Mouse (Mus musculus): ENCODE measurements around the gene Gm45808.
A peak's percentile ranks its signal among the peaks of the same experiment; 100 is the strongest.

Gene Gm45808

GRCm38 (mm10) chr7:45449974-45450373 lies 36.6 kb downstream of the Gm45808 start:
- no peak for DNase-seq (ENCODE audit: low spot score in 2 of 2)

DNA sequence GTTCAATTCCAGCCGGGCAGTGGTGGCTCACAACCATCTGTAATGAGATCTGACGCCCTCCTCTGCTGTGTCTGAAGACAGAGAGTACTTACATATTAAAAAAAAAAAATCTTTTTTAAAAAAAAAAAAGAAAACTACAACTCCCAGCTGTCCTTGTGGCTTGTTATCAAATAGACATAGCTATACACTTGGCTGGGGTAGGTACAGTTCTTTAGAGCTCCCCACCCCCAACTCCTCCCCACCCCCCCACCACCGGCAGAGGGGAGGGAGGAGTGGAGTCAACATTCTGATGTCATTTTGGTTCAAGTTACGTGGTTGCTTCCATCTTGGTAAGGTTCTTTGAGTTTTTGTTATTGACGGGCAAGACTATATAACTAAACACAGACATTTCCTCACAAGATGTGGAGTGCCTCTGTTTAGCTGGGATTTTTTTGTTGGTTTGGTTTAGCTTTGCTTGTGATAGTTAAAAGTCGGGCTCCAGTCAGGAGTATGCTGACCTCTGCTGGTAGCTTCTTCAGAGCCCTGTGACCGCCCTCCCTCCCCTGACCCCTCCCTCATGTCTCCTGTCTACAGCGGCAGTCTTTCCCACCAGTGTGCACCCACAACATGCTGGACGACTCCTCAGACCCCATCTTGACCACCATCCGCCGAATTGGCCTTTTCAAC lies 39.2 kb downstream of the Gm45808 start:
- DNase-seq (ENCODE audit: low spot score in 2 of 2), result no peak

- DNase-seq (ENCODE audit: low spot score in 2 of 2), result no peak
Measured at GRCm38 (mm10) chr7:45446589-45446988, 40.0 kb downstream of the Gm45808 start.

- no peak for DNase-seq (ENCODE audit: low spot score in 2 of 2)
Measured at GRCm38 (mm10) chr7:45443526-45444420, 42.8 kb downstream of the Gm45808 start.

DNA sequence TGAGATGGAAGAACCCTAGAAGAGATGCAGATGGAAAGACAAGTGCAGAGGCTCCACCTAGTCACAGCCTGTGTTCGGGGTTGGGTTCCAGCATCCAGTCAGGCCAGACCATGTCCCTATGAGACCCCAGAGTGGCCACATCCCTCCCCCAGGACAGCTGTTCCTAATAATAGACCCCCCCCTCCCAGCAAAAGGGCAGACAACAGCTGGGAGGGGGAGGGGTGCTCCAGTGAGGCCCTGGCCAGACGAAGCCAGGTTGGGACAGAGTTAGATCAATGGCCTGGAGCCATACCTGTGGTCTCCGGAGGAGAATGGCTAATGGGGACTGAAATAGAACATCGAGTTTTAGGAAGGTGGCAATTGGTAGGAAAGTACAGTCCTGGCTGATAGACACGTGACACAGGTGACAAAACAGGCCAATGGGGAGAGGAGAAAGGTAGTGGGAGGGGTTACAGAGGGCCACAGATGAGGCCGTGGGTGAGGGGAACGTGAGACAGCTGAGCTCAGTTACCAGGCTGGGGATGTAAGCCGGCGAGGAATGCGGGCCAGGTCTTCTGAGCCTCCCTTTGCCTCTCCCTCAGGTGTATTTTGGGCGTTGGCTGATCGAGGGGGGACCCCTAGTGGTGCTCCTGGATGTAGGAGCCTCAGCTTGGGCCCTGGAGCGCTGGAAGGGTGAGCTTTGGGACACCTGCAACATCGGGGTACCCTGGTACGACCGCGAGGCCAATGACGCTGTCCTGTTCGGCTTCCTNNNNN lies 48.9 kb downstream of the Gm45808 start, which contains the start of gene Ruvbl2:
TSS of gene Ruvbl2 (minus strand) at position 576 of the 756 bp plus-strand sequence.
- no peak for DNase-seq (ENCODE audit: low spot score in 2 of 2)

DNA sequence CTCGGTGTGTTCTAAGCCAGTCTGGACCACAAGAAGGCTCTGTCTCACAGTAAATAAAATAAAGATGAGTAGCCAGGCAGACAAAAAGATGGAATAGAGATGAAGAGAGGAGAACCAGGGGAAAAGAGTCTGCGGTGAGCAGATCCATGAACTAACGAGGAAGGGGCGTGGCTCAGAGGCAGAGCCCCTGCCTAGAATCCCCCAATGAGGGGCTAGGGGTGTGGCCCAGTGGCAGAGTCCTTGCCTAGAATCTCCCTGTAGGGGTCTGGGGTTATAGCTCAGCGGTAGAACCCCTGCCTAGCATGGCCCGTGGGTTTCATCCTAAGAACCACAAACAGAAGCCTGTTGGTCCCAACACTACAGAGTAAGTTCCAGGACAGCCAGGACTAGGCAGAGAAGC lies 49.6 kb downstream of the Gm45808 start:
- DNase-seq (ENCODE audit: low spot score in 2 of 2), result no peak

DNA sequence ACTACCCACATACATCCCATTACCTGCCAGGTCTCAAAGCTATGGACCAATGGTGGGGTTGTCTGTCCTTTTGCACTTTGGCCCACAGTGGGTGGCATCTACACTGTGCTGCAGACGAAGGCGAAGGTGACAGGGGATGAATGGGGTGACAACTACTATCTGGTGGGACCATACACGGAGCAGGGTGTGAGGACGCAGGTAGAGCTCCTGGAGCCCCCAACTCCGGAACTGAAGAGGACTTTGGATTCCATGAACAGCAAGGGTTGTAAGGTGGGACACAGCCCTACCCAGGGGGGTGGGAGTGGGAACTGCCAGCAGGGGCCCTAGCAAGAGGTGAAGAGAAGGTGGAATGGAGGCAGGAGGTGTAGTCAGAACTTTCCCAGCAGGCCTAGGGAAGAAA lies 50.2 kb downstream of the Gm45808 start:
- no peak for DNase-seq (ENCODE audit: low spot score in 2 of 2)

GRCm38 (mm10) chr7:45435038-45435437 lies 51.6 kb downstream of the Gm45808 start:
- no peak for DNase-seq (ENCODE audit: low spot score in 2 of 2)

GRCm38 (mm10) chr7:45434203-45435015 lies 52.2 kb downstream of the Gm45808 start, which contains the start of gene Gys1:
Gene Gys1 (plus strand): TSS chr7:45434844.
- peak; percentile 99 to 100 for DNase-seq (ENCODE audit: low spot score in 2 of 2)

DNA sequence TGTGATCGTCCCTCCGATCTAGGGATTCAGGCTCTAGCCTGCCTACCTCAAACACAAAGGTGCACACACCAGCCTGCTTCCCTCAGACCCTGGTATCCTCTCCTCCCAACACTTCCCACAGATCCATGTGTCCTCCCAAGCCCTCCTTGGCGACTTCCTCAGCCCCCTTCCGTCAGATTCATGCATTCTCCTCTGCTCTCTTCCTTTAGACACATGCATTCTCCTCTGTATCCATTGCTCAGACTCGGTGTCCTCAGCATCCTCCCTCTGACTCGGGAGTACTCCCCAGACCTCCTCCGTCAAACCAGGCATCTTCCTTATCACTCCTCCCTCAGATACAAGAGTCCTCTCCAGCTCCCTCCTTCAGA lies 52.8 kb downstream of the Gm45808 start:
- DNase-seq (ENCODE audit: low spot score in 2 of 2), result no peak

DNA sequence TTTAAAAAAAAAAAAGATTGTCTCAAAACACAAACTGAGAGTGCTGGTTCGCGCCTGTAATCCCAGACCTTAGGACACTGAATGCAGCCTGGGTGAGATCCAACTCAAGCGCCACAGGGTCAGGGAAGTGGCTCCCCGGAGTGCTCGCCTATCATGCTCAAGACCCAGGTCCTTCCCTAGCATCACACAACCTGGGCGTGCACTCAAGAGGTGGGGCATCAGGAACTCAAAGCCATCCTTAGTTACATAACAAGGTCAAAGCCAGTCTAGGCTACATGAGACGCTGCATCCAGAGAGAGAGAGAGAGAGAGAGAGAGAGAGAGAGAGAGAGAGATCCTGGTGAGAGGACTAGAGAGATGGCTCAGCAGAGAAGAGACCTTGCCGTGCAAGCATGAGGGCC lies 60.1 kb downstream of the Gm45808 start:
- DNase-seq (ENCODE audit: low spot score in 2 of 2), result no peak

DNA sequence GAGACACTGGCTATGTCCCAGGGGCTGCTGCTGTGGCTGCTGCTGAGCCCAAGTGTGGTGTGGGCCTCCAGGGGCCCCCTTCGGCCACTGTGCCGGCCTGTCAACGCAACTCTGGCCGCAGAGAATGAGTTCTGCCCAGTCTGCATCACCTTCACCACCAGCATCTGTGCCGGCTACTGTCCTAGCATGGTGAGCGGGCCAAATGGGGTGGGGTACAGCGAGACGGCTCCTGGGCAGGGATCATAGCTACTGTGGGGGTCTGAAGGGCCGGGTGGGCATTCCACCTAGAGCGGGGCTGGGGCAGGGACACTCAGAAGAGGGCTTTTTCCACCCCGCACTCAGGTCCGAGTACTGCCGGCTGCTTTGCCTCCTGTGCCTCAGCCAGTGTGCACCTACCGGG lies 65.4 kb downstream of the Gm45808 start:
- no peak for DNase-seq (ENCODE audit: low spot score in 2 of 2)

GRCm38 (mm10) chr7:45420615-45420919 lies 66.0 kb downstream of the Gm45808 start, which contains the start of gene Lhb:
Gene Lhb (plus strand): TSS chr7:45420820.
- DNase-seq (ENCODE audit: low spot score in 2 of 2), result no peak

- no peak for DNase-seq (ENCODE audit: low spot score in 2 of 2)
Measured at GRCm38 (mm10) chr7:45419859-45420614, 66.6 kb downstream of the Gm45808 start.

GRCm38 (mm10) chr7:45417962-45418492 lies 68.6 kb downstream of the Gm45808 start:
- DNase-seq (ENCODE audit: low spot score in 2 of 2), result no peak

All from heart, adult 9 months (tissue).